Mouse (Mus musculus) midbrain, embryonic 11.5 days (tissue): ENCODE measurements around the gene 2310011J03Rik. TPM values are rescaled to one million over a fixed set of nuclear protein-coding genes. Genes with fewer than 3 reads are reported as not detected.
A peak's percentile ranks its signal among the peaks of the same experiment; 100 is the strongest.

Source experiments
- ATAC-seq: fragments of 200-750 bp; cut with Nextera tagmentation; 2 replicates; pipeline ENCODE4 v1.8.0; 2017; ENCODE audit warnings: moderate TSS enrichment, moderate library complexity; ENCODE audit not compliant: low FRiP score
- DNase-seq: peaks from one replicate; pipeline ENCODE4 v3.0.0; 2015; ENCODE audit warnings: low spot score; ENCODE audit errors: missing footprints
- H3K27ac ChIP-seq: fragments of 300-500 bp; sonication (generic); 2 replicates; pipeline ENCODE4 v1.5.1; 2014; ENCODE audit warnings: low read depth, low read length
- H3K27me3 ChIP-seq: fragments of 300-500 bp; sonication (generic); 2 replicates; pipeline ENCODE4 v1.6.1; 2014; ENCODE audit warnings: mild to moderate bottlenecking, low read length, moderate library complexity, mixed read lengths; ENCODE audit not compliant: control insufficient read depth, insufficient read depth
- H3K36me3 ChIP-seq: fragments of 300-500 bp; sonication (generic); 2 replicates; pipeline ENCODE4 v1.6.1; 2014; ENCODE audit warnings: mild to moderate bottlenecking, low read length, moderate library complexity, mixed read lengths; ENCODE audit not compliant: control insufficient read depth, insufficient read depth
- H3K4me1 ChIP-seq: fragments of 300-500 bp; sonication (generic); 2 replicates; pipeline ENCODE4 v1.6.1; 2014; ENCODE audit warnings: low read length; ENCODE audit not compliant: control insufficient read depth, insufficient read depth
- H3K4me2 ChIP-seq: fragments of 300-500 bp; sonication (generic); 2 replicates; pipeline ENCODE4 v1.6.1; 2014; ENCODE audit warnings: mild to moderate bottlenecking, moderate library complexity
- H3K4me3 ChIP-seq: fragments of 300-500 bp; sonication (generic); 2 replicates; pipeline ENCODE4 v1.5.1; 2014; ENCODE audit warnings: low read depth, low read length
- H3K9ac ChIP-seq: fragments of 300-500 bp; sonication (generic); 2 replicates; pipeline ENCODE4 v1.6.1; 2014; ENCODE audit warnings: low read length
- H3K9me3 ChIP-seq: fragments of 300-500 bp; sonication (generic); 2 replicates; pipeline ENCODE4 v1.6.1; 2016; ENCODE audit warnings: low read length; ENCODE audit not compliant: control insufficient read depth
- WGBS: fragments of 180-500 bp; shearing (Covaris S2); extraction: QIAGEN DNeasy Blood & Tissue Kit; methylation state at CpG from one replicate; pipeline ENCODE4 v1.1.7; 2014; 5-methylcytosine and 5-hydroxymethylcytosine counted together
- polyA plus RNA-seq: library from polyadenylated mRNA; unstranded; fragments of >200 nt; fragmentation: Nextera tagmentation; extraction: Ambion mirVana; gene quantifications from 2 replicates; pipeline ENCODE4 v1.2.1, GENCODE M21; 2014

Gene 2310011J03Rik
- polyA plus RNA-seq, 1 experiment from 2014 or later = 40.8 TPM

GRCm38 (mm10) chr10:80323261-80324119 lies 3.2 kb upstream of the 2310011J03Rik start:
- ATAC-seq (peak; percentile 33), DNase-seq (peak; percentile 92)

GRCm38 (mm10) chr10:80322811-80323211 lies 2.5 kb upstream of the 2310011J03Rik start:
- peak overlapping the region; percentile 33 for H3K4me3 ChIP-seq
- peak overlapping the region; percentile 62 for H3K4me2 ChIP-seq
- H3K9ac ChIP-seq = peak overlapping the region; percentile 21
- WGBS = 8% methylated on average over 28 of the region's 28 CpGs
- H3K4me1 ChIP-seq = peaks cover 21% of the 10 kb centered on the region
- peaks cover 2% of the 10 kb centered on the region; the same call in 1 of the 2 replicates for H3K27me3 ChIP-seq
- no peaks in the 10 kb centered on the region for H3K36me3 ChIP-seq
- H3K27ac ChIP-seq = no peak overlapping the region
- DNase-seq = peak; percentile 88
- ATAC-seq = no peak
- H3K9me3 ChIP-seq = no peaks in the 10 kb centered on the region

More at GRCm38 (mm10) chr10:80323261-80324119, 3.2 kb upstream of the 2310011J03Rik start:
- Histone ChIP-seq H3K9ac (peak overlapping the region; percentile 21), H3K4me1 (peaks cover 21% of the 10 kb centered on the region), H3K4me3 (peak overlapping the region; percentile 33), H3K36me3 (no peaks in the 10 kb centered on the region), H3K4me2 (peak overlapping the region; percentile 62), H3K27me3 (peaks cover 2% of the 10 kb centered on the region; the same call in 1 of the 2 replicates), H3K27ac (no peak overlapping the region), H3K9me3 (no peaks in the 10 kb centered on the region)
- under 1% methylated on average over 40 of the region's 46 CpGs for WGBS

DNA sequence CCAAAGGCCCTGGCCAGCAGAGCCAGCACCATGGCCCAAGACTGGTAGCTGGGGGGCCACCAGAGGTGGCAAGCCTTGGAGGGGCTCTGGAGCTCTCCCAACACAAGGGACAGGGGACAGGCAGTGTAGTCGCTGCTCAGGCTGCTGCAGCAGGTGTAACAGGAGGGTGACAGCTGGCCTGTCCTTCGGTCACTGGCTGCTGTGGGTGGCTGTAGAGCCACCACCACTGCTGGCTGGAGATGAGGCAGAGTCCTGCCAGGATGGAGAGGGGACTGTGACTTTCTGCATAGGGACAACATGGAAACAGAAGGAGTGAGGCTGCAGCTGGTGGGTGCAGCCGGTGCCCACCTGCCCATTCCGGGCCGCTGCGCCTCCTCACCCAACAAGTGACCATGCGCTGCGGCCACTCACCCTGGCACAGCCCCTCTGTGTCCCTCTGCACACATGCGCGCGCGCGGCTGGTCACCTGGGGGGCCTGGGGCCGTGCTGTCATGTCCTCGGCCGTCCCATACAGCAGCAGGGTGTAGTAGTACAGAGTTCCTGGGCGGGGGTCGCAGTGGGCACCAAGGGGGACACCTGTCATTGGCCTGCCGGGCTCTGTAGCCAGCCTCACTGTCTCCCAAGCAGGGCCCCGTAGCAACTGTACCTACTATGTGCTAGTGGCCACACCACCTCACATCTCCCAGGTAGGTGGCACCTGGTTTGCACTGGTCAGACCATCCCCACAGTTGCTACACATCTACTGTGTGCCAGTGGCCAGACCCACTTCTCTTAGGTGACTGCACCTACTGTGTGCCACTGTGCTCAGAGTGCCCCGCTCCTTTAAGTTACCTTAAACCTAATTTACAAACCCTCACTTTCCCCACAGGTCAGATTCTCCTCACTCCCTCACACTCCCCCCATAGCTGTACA lies 1.6 kb upstream of the 2310011J03Rik start:
- peaks cover 2% of the 10 kb centered on the region; the same call in 1 of the 2 replicates for H3K27me3 ChIP-seq
- no peak for DNase-seq
- H3K4me1 ChIP-seq = peaks cover 21% of the 10 kb centered on the region
- 0 out of 2 replicates have a peak overlapping the region, but pooled peaks have one; percentile 2 for H3K4me3 ChIP-seq
- no peak for ATAC-seq
- no peak overlapping the region for H3K9ac ChIP-seq
- H3K4me2 ChIP-seq = no peak overlapping the region
- no peaks in the 10 kb centered on the region for H3K36me3 ChIP-seq
- no peak overlapping the region for H3K27ac ChIP-seq
- WGBS = 92% methylated on average over 21 of the region's 21 CpGs
- no peaks in the 10 kb centered on the region for H3K9me3 ChIP-seq

DNA sequence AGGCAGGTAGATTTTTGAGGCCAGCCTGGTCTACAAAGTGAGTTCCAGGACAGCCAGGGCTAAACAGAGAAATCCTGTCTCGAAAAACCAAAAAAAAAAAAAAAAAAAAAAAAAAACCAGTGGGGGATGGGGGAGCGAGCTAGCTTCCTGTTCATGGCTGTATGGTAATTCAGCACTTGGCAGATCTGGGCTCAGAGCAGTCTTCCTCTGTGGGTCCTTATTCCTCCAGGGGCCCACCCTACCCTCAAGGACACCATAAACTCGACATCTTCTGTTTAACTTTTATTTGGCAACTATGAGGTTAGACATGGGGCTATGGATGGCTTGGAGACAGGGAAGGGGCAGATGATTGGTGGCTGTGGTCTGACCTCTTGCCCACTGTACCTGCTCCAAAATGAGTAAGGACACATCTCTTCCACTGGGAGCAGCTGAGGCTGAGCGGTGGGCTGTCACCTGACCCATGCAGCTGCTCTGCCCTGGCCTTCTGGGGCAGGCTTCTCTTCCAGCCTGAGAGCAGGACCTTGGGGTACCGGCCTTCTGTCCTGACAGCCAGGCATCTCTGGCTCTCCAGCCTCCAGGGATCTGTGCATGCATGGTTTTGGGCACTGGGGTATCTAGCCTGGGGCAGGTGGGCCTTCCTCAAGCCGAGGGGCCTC lies 805 bp upstream of the 2310011J03Rik start:
- H3K27me3 ChIP-seq = peaks cover 2% of the 10 kb centered on the region; the same call in 1 of the 2 replicates
- no peak overlapping the region for H3K27ac ChIP-seq
- H3K4me1 ChIP-seq = peaks cover 21% of the 10 kb centered on the region

GRCm38 (mm10) chr10:80317011-80317410 lies 3.3 kb downstream of the 2310011J03Rik start:
- Histone ChIP-seq H3K4me3 (no peak overlapping the region), H3K4me1 (peaks cover 12% of the 10 kb centered on the region), H3K9me3 (no peaks in the 10 kb centered on the region), H3K27me3 (peaks cover 3% of the 10 kb centered on the region; the same call in 1 of the 2 replicates), H3K9ac (no peak overlapping the region), H3K36me3 (peaks cover 7% of the 10 kb centered on the region), H3K27ac (no peak overlapping the region), H3K4me2 (no peak overlapping the region)
- ATAC-seq = no peak
- WGBS = 60% methylated on average over 10 of the region's 10 CpGs
- no peak for DNase-seq

More for the DNA sequence above, 805 bp upstream of the 2310011J03Rik start:
- ATAC-seq (no peak), DNase-seq (no peak)
- Histone ChIP-seq H3K9ac (no peak overlapping the region), H3K36me3 (no peaks in the 10 kb centered on the region), H3K9me3 (no peaks in the 10 kb centered on the region), H3K4me2 (no peak overlapping the region), H3K4me3 (no peak overlapping the region)
- WGBS = 77% methylated on average over 6 of the region's 6 CpGs

GRCm38 (mm10) chr10:80316359-80316781 lies 4.0 kb downstream of the 2310011J03Rik start:
- Histone ChIP-seq H3K36me3 (peaks cover 9% of the 10 kb centered on the region), H3K9ac (no peak overlapping the region), H3K4me2 (no peak overlapping the region), H3K27me3 (peaks cover 4% of the 10 kb centered on the region), H3K9me3 (no peaks in the 10 kb centered on the region), H3K27ac (no peak overlapping the region), H3K4me3 (no peak overlapping the region), H3K4me1 (peaks cover 12% of the 10 kb centered on the region)
- ATAC-seq (no peak), DNase-seq (no peak)
- WGBS = 48% methylated on average over 11 of the region's 11 CpGs

DNA sequence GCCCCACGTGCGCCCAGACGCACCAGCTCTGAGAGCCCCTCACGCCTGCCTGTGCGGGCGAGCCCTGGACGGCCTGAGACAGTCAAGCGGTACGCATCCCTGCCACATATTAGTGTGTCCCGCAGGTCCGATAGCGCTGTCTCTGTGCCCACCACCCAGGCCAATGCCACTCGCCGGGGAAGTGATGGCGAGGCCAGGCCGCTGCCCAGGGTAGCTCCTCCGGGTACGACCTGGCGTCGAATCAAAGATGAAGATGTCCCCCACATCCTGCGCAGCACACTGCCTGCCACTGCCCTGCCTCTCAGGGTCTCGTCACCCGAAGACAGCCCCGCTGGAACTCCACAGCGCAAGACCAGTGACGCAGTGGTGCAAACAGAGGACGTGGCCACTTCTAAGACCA lies 5.0 kb downstream of the 2310011J03Rik start:
- no peak for ATAC-seq
- no peaks in the 10 kb centered on the region for H3K9me3 ChIP-seq
- no peak overlapping the region for H3K27ac ChIP-seq
- H3K4me1 ChIP-seq = peaks cover 12% of the 10 kb centered on the region
- H3K36me3 ChIP-seq = peaks cover 12% of the 10 kb centered on the region
- WGBS = 57% methylated on average over 27 of the region's 27 CpGs
- H3K27me3 ChIP-seq = peaks cover 5% of the 10 kb centered on the region
- H3K9ac ChIP-seq = no peak overlapping the region
- H3K4me3 ChIP-seq = no peak overlapping the region
- DNase-seq = no peak
- H3K4me2 ChIP-seq = no peak overlapping the region

- no peak for ATAC-seq
- no peaks in the 10 kb centered on the region for H3K9me3 ChIP-seq
- 62% methylated on average over 16 of the region's 16 CpGs for WGBS
- H3K4me1 ChIP-seq = peaks cover 7% of the 10 kb centered on the region
- H3K27ac ChIP-seq = no peak overlapping the region
- peaks cover 12% of the 10 kb centered on the region for H3K36me3 ChIP-seq
- DNase-seq = peak; percentile 82
- no peak overlapping the region for H3K4me2 ChIP-seq
- no peak overlapping the region for H3K9ac ChIP-seq
- no peak overlapping the region for H3K4me3 ChIP-seq
- H3K27me3 ChIP-seq = peaks cover 5% of the 10 kb centered on the region
Measured at GRCm38 (mm10) chr10:80314494-80315001, 5.8 kb downstream of the 2310011J03Rik start.
